Mouse (Mus musculus) heart, adult 8-10 months (tissue): Measurements from ENCODE around the gene Srr. TPM values are rescaled to one million over a fixed set of nuclear protein-coding genes. Genes with fewer than 3 reads are reported as not detected.

Experiments
- DNase-seq: peaks from one replicate; pipeline ENCODE4 v3.0.0; 2022; ENCODE audit warnings: low spot score
- microRNA-seq: library from miRNA; unstranded; fragments of <30 nt; microRNA quantifications from one replicate; pipeline ENCODE4 v1.2.0, GENCODE M21; 2022
- total RNA-seq, 4 experiments: library from RNA; stranded (reverse); gene quantifications; 2 replicates each; pipeline ENCODE4 v1.2.4; 2022

The Srr gene
- total RNA-seq, 4 experiments from 2014 or later = 26.5 to 31.3 (median 29.1) TPM

- no peak for DNase-seq
These were observed 62.3 kb downstream of the Srr start for GRCm38 (mm10) chr11:74863471-74863870.

DNA sequence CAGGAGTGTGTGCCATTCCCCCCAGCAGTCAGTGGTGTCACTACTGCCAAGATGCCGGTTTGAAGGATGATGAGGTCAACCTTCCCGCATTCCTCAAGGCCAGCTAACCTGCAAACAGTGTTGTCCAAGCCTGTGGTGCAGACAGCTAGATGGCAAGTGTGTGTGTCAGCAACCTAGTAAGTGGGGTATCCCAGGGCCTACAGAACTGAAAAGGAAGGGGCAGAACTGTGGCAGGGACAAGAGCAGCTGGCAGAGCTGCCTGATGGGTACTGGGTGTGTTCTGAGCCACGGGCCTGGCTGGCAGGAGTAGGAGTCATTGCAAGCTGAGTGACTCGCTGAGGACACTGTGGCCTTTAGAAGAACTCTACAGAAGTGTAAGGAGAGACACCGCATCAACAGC lies 63.6 kb downstream of the Srr start:
- no peak for DNase-seq

DNA sequence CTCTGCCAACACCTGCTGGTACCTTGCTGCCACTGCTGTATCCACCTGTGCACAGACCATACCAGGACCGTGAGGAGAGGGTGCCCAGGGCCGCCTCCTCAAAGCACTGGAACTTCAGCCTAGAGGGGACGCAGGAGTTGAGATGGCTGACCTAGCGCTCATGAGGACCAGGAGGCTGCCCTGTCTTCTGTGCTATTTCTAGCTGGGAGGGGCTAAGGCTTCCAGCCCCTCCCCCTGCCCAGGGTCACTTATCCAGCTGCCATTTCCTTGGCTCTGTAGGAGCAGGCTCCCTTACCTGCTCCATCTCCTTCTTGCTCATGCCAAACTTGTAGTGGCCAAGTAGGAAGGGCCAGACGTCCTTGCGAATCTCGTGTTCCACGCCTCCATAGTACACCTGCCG lies 68.0 kb downstream of the Srr start:
- no peak for DNase-seq

Small RNAs within 50 kb of the gene (microRNA-seq; reads per million reads assigned to microRNA genes)
- 0.84 reads per million for gene Mir6926

Other genes with a start within 250 kb of the Srr start
- 100 to 1,000 TPM; 183 to 223 (median 209) TPM for gene Pafah1b1, start 201.3 kb downstream of the Srr start, total RNA-seq
- gene Mettl16, start 155.1 kb downstream of the Srr start, total RNA-seq = 10 to 100 TPM; 16.2 to 19.9 (median 17.3) TPM
- 10 to 100 TPM in 3 of 4 experiments, 1 to 10 TPM in 1; 7.4 to 13.4 (median 10.2) TPM for gene Mnt, start 95.0 kb downstream of the Srr start, total RNA-seq
- 1 to 10 TPM; 5.3 to 6.4 (median 5.8) TPM for gene Sgsm2, start 28.9 kb downstream of the Srr start, total RNA-seq
- 10 to 100 TPM; 17.5 to 19.3 (median 17.8) TPM for gene Tsr1, start 27.9 kb downstream of the Srr start, total RNA-seq
- 10 to 100 TPM; 16.7 to 22.8 (median 20.2) TPM for gene Smg6, start 125 bp downstream of the Srr start, total RNA-seq
- gene Hic1, start 243.6 kb upstream of the Srr start, total RNA-seq = 10 to 100 TPM in 3 of 4 experiments, 1 to 10 TPM in 1; 7.6 to 19.4 (median 16.8) TPM